Mouse (Mus musculus) cerebellum, adult (tissue): Measurements from ENCODE around the gene Cdc42se1.

ENCODE experiments used
- ATAC-seq: cut with Nextera tagmentation; 2 replicates; pipeline ENCODE4 v1.9.2; 2017; ENCODE audit warnings: mild to moderate bottlenecking, moderate library complexity, mixed read lengths; ENCODE audit not compliant: insufficient number of reproducible peaks, low FRiP score, low TSS enrichment

Gene Cdc42se1

DNA sequence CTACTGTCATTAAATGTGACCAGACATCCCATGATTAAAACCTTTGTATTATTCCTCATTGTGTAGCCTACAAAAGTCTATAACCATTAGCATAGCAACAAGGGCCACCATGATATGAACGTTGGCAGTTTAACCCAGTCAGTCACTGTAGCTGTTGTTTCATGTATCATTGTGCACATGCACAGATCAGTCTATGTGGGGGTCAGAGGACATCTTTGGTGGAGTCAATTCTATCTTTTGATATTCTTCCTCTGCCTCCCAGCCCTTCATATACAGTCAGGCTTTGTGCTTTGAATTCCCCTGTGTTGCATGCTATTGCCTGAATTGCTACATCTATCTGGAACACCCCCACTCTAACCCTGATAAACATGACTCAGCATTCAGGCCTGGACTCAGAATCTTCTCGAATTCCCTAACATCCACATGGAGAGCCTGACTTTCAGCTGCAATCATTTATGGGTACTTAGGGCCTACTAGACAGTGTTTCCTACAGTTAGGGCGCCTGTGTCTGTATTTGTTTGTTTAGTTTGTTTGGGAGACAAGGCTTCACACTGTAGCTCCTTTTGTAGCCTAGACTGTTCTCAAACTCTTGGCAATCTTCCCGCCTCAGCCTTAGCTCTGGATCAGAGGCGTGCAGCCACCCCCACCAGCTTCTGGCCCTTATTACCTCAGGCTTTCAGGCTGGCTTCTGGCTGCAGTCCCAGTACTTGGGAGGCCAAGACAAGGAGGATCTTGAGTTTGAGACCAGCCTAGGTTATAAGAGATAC is 18.1 kb downstream of the Cdc42se1 start:
- no peak for ATAC-seq

DNA sequence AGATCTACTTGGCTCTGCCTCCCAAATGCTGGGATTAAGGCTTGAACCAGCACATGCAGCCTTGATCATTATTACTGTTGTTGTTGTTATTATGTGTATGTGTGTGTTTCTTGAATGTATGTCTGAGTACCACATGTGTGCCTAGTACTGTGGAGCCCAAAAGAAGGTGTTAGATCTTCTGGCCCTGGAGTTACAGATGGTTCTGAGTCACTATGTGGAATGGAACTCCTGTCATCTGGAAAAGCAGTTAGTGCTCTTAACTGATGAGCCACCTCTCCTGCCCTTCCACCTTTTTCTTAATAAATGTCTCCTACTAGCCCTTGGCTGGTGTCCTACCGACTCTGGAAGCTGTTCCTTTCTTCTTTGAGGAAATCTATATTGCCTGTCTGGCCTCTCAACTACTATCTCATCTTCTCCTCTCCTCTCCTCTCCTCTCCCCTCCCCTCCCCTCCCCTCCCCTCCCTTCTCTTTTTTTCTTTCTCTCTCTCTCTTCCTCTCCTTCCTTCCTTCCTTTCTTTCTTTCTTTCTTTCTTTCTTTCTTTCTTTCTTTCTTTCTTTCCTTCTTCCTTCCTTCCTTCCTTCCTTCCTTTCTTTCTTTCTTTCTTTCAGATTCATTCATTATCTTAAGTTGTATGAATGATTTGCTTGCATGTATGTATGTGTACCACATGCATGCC is 19.3 kb downstream of the Cdc42se1 start:
- ATAC-seq = no peak

DNA sequence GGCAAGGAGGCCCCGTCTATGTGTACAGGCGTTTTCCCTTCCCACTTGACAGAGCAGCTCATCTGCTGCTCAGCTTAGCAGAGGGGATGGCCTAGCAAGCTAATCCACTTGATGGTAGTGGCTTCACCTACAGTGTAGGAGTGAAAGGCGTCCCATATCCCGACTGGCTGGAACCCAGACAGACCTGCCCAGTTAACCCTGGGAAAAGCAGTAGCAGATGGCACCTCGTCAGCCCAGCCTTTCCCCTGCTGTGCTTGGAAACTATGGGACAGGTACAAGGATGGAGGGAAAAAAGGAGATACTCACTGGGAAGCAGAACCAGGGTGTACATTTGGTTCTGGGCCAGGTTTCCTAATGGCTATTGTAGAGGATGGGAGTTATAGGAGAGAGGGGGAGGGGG is 21.8 kb downstream of the Cdc42se1 start:
- peak; percentile 85 for ATAC-seq

GRCm38 (mm10) chr3:95250783-95251424 is 22.4 kb downstream of the Cdc42se1 start, which contains the start of gene Bnipl:
Gene Bnipl (minus strand): TSS chr3:95251193.
- ATAC-seq = peak; percentile 17; the same call in 1 of the 2 replicates

GRCm38 (mm10) chr3:95256931-95257330 is 28.4 kb downstream of the Cdc42se1 start:
- ATAC-seq = no peak

- no peak for ATAC-seq
These were observed 33.4 kb downstream of the Cdc42se1 start for GRCm38 (mm10) chr3:95261975-95262374.

- no peak for ATAC-seq
These were observed 34.7 kb downstream of the Cdc42se1 start for GRCm38 (mm10) chr3:95263089-95263739.

DNA sequence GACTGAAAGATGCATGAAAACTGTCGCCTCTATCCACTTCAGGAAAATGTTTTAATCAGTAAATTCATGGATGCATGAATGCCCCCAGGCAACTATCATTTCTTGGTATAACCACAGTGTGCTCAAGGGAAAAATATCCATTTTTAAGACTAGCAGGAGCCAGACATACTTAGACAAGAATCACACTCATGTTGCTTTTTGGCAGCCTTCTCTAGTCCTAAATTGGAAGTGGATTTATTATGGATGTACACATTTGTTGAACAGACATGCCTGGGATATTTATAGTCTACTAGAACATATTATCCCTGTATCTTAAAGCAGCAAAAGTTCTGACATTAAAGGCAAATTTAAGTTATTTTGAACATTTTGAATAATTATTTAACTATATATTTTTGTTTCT is 36.2 kb downstream of the Cdc42se1 start:
- ATAC-seq = no peak

GRCm38 (mm10) chr3:95266052-95266451 is 37.5 kb downstream of the Cdc42se1 start:
- ATAC-seq = no peak

DNA sequence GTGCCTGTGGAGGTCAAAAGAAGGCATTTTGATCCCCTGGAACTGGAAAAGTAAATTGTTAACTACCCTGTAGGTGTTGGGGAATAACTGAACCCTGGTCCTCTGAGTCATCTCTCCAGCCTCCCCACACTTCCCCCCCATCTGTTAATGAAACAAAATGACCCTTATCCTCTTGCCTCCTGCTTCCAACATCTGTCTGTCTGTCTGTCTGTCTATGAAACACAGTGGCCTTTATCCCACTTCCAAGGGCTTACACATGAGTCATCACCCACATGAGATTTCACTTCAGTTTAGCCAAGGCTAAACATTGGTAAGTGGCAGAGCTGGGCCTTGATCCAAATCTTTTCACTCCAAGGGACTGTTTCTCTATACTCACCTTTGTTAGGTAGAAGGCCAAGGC is 39.3 kb downstream of the Cdc42se1 start:
- ATAC-seq = no peak

GRCm38 (mm10) chr3:95269789-95270188 is 41.3 kb downstream of the Cdc42se1 start:
- ATAC-seq = no peak

DNA sequence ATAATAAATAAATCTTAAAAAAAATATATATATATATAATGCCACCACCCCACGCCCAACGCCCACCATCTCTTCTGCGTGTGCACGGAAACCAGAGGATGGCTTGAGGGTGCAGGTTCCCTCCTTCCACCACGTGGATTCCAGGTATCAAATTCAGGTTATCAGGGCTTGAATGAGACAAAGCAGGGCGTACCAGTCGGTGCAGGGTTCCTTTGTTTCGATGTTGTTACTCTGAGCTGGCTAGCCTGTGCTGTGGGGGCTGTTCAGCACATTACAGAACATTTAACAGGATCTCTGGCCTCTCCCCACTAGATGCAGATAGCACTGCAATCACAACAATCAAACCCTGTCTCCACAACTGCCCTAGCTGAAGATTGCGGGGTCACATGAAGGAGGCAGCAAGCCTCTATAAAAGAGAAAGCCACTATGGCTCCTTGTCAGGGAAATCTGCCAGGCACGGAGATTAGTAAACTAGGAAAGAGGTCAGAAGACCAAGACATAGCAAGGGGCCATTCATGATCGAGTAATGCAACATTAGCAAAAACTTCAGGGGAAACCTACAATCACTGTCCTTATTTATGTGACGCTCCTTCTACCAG is 42.3 kb downstream of the Cdc42se1 start:
- no peak for ATAC-seq

DNA sequence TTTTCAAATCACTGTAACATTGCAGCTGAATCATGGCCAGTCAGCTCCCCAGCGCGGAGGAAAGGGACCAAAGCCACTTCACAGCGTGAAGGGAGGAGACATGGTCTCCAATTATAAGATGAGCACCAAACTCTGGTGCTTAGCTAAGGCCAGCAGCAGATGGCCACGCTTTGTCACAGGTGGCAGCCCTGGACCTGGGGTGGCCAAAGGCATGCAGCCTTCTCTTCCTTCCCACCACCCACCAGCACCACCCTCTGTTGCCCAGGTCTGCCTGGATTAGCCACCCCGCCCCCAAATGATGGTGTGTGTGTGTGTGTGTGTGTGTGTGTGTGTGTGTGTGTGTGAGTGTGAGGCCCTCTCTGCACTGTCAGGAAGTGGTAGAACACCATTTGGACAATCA is 44.9 kb downstream of the Cdc42se1 start:
- ATAC-seq = peak; percentile 92

DNA sequence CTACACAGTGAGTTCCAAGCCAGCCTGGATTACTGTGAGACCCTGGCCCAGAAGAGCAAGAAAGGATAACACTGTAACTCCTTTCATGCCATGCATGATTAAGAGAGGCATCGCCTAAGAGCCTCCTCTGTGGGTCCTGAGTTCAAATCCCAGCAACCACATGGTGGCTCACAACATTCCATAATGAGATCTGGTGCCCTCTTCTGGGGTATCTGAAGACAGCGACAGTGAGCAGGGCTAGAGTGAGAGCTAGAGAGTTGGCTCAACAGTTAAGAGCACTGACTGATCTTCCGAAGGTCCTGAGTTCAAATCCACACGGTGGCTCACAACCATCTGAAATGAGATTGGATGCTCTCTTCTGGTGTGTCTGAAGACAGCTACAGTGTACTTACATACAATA is 45.9 kb downstream of the Cdc42se1 start:
- no peak for ATAC-seq

GRCm38 (mm10) chr3:95275161-95275560 is 46.6 kb downstream of the Cdc42se1 start:
- no peak for ATAC-seq

DNA sequence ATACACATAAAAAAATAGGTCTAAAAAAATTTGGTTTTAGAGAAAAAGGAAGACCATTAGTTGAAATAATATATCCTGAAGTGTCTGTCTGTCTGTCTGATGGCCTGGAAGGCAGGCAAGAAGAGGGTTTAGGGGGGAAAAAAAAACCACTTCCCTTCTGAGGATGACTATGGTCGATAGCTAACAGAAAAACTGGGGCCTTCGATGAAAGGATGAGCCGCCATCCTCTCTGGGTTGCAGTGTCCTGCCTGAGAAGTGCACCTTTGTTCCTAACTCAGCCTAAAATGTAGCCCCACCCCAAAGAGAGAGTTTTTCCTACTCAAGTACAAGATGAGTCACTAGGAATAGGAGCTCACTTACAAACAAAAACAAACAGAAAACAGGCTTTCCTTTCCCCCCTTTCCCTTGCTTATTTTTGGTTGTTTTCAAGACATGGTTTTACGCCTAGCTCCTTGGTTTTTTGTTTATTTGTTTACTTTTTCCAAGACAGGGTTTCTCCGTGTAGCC is 47.9 kb downstream of the Cdc42se1 start:
- ATAC-seq = no peak

GRCm38 (mm10) chr3:95277149-95277551 is 48.6 kb downstream of the Cdc42se1 start:
- ATAC-seq = no peak

DNA sequence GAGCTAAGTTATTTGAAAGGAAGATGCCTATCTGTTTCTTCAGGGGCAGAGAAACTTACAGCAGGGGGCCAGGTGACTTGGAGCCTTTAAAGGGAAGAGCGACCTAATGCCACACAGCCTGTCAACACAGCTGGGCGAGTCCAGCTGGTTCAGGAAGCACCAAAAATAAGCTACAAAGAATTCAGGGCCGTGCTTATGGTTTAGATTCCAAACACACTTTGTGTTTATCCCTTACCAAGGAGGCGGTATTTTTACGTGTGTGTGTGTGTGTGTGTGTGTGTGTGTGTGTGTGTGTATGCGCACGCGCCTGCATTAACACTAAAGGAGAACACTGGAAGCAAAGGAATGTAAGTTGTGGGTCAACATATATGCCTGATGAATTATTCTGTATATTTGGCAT is 52.2 kb downstream of the Cdc42se1 start:
- ATAC-seq = no peak

DNA sequence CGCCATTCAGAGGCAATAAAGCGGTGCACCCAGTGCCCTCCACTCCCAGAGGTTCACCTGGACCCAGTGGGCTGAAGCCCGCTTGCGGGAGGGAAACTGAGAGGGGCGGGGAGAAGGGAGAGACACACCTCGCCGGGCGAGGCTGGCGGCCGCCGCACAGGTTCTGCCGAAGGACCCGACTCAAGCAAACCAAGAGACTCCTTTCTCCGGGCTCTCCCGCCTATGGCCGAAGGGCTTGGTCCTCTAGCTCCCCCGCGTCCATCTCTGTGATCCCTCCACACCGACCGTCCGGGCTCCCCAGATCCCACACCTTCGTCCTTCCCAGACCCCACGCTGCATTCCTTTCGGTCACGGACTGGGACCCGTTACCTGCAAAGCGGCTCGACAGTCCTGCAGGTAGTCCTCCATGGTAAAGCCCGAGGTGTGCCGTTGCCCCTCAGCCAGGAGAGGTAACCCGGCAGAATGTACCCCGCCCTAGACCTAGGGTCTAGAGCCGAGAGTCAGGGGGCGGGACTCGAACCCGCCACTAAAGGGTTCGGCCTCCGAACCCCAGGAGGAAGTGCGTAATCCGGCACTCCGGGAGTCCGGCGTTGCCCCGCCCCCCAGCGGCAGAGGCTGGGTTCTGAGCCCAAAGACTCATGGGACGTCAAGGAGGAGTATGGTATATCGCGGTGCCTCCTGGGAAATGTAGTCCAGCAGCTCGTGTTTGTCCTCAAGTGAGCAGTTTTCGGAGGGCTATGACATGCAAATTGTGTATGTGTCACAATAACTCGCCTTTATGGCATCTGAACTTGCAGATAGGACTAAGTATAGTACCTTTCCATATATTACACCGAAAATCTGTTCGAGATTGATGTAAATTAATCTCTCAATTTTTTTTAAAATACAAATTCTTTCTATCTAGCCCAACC is 52.9 kb downstream of the Cdc42se1 start, which contains the start of the genes Mindy1 and Prune1:
TSS of gene Mindy1 (plus strand) at position 130 of the 911 bp plus-strand sequence.
TSS of gene Prune1 (minus strand) at position 861 of the 911 bp plus-strand sequence.
- ATAC-seq = peak; percentile 70
